Mouse (Mus musculus) CH12.LX (cell line): ENCODE measurements around the gene Proser3.

Experiments used
- CTCF ChIP-seq, 2 experiments: IDR thresholded peaks in 1 of 2; conservative IDR thresholded peaks in 1 of 2; 2 replicates each; pipeline ENCODE4 v1.5.1; 2011 to 2012; ENCODE audit warnings: low read depth in 2 of 2, low read length in 2 of 2, improper control_type of control experiment in 1 of 2, inconsistent platforms in 1 of 2, mild to moderate bottlenecking in 1 of 2, moderate library complexity in 1 of 2
- JUND ChIP-seq: conservative IDR thresholded peaks from 2 replicates; pipeline ENCODE4 v1.6.1; 2011; ENCODE audit warnings: low read depth, low read length, improper control_type of control experiment
- MAFK ChIP-seq: IDR thresholded peaks from 2 replicates; pipeline ENCODE4 v1.6.1; 2011; ENCODE audit warnings: low read length, improper control_type of control experiment; ENCODE audit not compliant: insufficient replicate concordance
- MAX ChIP-seq: IDR thresholded peaks from 2 replicates; pipeline ENCODE4 v1.6.1; 2011; ENCODE audit warnings: low read length, improper control_type of control experiment

- TF ChIP-seq CTCF (conservative IDR thresholded peaks at IDR 0.05 in 1 of 2, IDR thresholded peaks at IDR 0.05 in 1 of 2; ENCODE audit: low read depth in 2 of 2, low read length in 2 of 2): no peak
- TF ChIP-seq JUND: no peak
- no peak for TF ChIP-seq MAFK
- no peak for TF ChIP-seq MAX
Observed at GRCm38 (mm10) chr7:30584339-30584738, 32.2 kb upstream of the Proser3 start.
